ENCODE assay signal across 8 mouse cellular contexts in the genomic region with DNA sequence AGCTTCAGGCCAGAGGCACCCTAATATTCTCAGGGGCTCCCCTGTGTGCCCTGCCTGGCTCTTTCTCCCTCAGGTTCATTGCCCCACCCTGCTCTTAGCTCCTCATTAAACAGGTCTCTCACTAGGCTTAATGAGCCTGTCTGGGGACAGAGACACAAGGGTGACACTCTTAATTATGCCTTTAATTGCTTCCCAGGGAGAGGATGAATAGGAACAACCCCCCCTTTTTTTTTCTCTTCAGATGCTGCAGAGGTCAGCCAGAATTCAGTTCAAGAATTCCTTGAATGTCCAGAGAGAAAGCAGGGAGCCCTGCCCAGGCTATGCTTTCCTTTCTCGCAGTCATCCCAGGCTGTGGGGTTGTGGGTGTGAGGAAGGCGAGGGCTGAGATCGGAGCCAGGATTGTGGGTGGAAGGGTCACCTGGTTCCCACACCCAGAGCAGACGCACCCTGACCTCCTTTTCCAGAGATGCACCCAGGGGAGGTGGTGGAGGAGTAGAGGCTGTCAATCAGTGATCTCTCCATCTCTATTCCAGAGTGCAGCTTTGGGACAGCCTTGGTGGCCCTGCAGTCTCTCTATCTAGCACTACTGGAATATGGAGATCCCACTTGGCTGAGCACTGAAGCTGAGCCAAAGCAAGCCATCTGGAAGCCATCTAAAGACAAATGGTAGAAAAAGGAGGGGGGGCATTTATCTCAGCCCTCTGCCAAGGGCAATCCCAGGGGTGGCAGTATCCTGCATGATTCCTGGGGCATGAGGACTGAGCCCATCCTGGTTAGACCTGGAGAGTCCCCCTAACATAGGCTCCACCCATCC. TPM values are rescaled to one million over a fixed set of nuclear protein-coding genes. Genes with fewer than 3 reads are reported as not detected.
DNase-seq lines count a peak whose midpoint lies in the region; TF ChIP-seq lines count a peak whose summit lies in the region.
"Had no signal": no experiment of that assay in that cellular context is flagged by ENCODE, and none has a peak within 500 bp of the region (broad histone marks: within the 10 kb centered on the region; RNA-seq: fewer than 3 reads in every experiment).

No protein-coding gene starts in this region.

- H3K79me2 ChIP-seq in MEL (ENCODE audit: control insufficient read depth, insufficient read depth, low read length, poor library complexity) = no peaks in the 10 kb centered on the region

- H3K4me1 ChIP-seq in MEL (ENCODE audit: control insufficient read depth in 1 of 2, insufficient read depth in 2 of 2, low read length in 2 of 2) = no peaks in the 10 kb centered on the region

- no peak overlapping the region for H3K9ac ChIP-seq in MEL (ENCODE audit: control insufficient read depth, low read depth, low read length, poor library complexity, severe bottlenecking)
- H3K9ac ChIP-seq: liver, embryonic 15.5 days had no signal

- peaks cover 0 to 1% of the 10 kb centered on the region in 2 experiments; a peak in 1 of 4 replicates for H3K36me3 ChIP-seq in MEL (ENCODE audit: control insufficient read depth in 1 of 2, insufficient read depth in 2 of 2, low read length in 2 of 2)

- DNase-seq in 3T3-L1 (ENCODE audit: low read depth, low spot score) (peak; percentile 55), MEL (ENCODE audit: low read depth, low spot score) (no peak)
- peak; percentile 73 for DNase-seq in gastrocnemius, postnatal 25 days
- peak; percentile 46 for DNase-seq in kidney, postnatal 36 days
- no peak for DNase-seq in right cerebral cortex, adult 2 months (ENCODE audit: low spot score in 2 of 2)
- no peak for DNase-seq in thymus, postnatal 14 days
- no peak for DNase-seq in ovary, adult 18-20 months (ENCODE audit: low spot score)

- no peak for TF ChIP-seq POLR2A in MEL (IDR thresholded peaks at IDR 0.05; ENCODE audit: control insufficient read depth in 1 of 2, insufficient read depth in 1 of 2, low read depth in 1 of 2, low read length in 2 of 2, poor library complexity in 1 of 2)

- no peak for TF ChIP-seq CTCF in MEL (IDR thresholded peaks at IDR 0.05 in 2 of 3, conservative IDR thresholded peaks at IDR 0.05 in 1 of 3; ENCODE audit: control insufficient read depth in 1 of 3, insufficient read depth in 1 of 3, low read depth in 2 of 3, low read length in 3 of 3, poor library complexity in 1 of 3, severe bottlenecking in 1 of 3)

- no peaks in the 10 kb centered on the region for H3K27me3 ChIP-seq in MEL (ENCODE audit: control insufficient read depth in 1 of 2, insufficient read depth in 2 of 2, low read length in 2 of 2)
- H3K27me3 ChIP-seq: liver, embryonic 15.5 days had no signal

- no peak for TF ChIP-seq RAD21 in MEL (IDR thresholded peaks at IDR 0.05; ENCODE audit: low read depth, low read length)

- no peak for TF ChIP-seq EP300 in MEL (IDR thresholded peaks at IDR 0.05; ENCODE audit: low read depth in 1 of 2, low read length in 2 of 2)

- H3K27ac ChIP-seq in MEL (ENCODE audit: control insufficient read depth, low read depth, low read length) = no peak overlapping the region
- H3K27ac ChIP-seq: liver, embryonic 15.5 days had no signal

- H3K4me3 ChIP-seq in MEL (ENCODE audit: control insufficient read depth in 1 of 2, insufficient read depth in 1 of 2, low read depth in 2 of 2, low read length in 2 of 2) = no peak overlapping the region
- H3K4me3 ChIP-seq: liver, embryonic 15.5 days had no signal

- no peaks in the 10 kb centered on the region for H3K9me3 ChIP-seq in MEL (replicated peaks; ENCODE audit: insufficient read depth, low read length)
- H3K9me3 ChIP-seq: liver, embryonic 15.5 days had no signal

TF ChIP-seq in MEL, 35 proteins besides CTCF, POLR2A, EP300 and RAD21:
- TF ChIP-seq POLR2AphosphoS2 (IDR thresholded peaks at IDR 0.05; ENCODE audit: low read length) (0 out of 2 replicates have a peak, but pooled peaks have one; percentile 19), USF1 (IDR thresholded peaks at IDR 0.05; ENCODE audit: low read depth, low read length) (no peak), MAZ (IDR thresholded peaks at IDR 0.05; ENCODE audit: low read depth, low read length) (no peak), SMC3 (IDR thresholded peaks at IDR 0.05; ENCODE audit: low read depth, low read length) (no peak)
TF ChIP-seq in MEL: peak in this region for 1.

RNA-seq across cellular contexts. Expression of gene Cpsf4l, which starts 15.6 kb away (rescaled TPM):
- total RNA-seq in MEL (2012; rRNA removed) = not detected in 2 replicates
- under 1 TPM in 1 of 2 experiments, not detected in 1; 0.70 TPM for polyA plus RNA-seq in MEL (2012; ENCODE audit: insufficient read depth in 1 of 2, insufficient read length in 2 of 2, low read depth in 1 of 2, low replicate concordance in 2 of 2, missing spikeins in 1 of 2)
- total RNA-seq in gastrocnemius, postnatal 25 days (2021) = not detected
- polyA plus RNA-seq: liver, embryonic 15.5 days had no signal

RNA-seq across cellular contexts. Expression of gene Cdc42ep4, which starts 26.2 kb away (rescaled TPM):
- 25.3 and 27.7 TPM in 2 replicates for total RNA-seq in MEL (2012; rRNA removed)
- polyA plus RNA-seq in MEL (2012; ENCODE audit: insufficient read depth in 1 of 2, insufficient read length in 2 of 2, low read depth in 1 of 2, low replicate concordance in 2 of 2, missing spikeins in 1 of 2) = 10 to 100 TPM in 1 of 2 experiments, not detected in 1; 39.0 TPM
- 1 to 10 TPM; 5.2 to 7.3 TPM for total RNA-seq in gastrocnemius, postnatal 25 days (2021)

RNA-seq across cellular contexts. Expression of gene D11Wsu47e, which starts 41.2 kb away (rescaled TPM):
- 32.5 and 40.6 TPM in 2 replicates for total RNA-seq in MEL (2012; rRNA removed)
- 10 to 100 TPM in 1 of 2 experiments, not detected in 1; 25.0 TPM for polyA plus RNA-seq in MEL (2012; ENCODE audit: insufficient read depth in 1 of 2, insufficient read length in 2 of 2, low read depth in 1 of 2, low replicate concordance in 2 of 2, missing spikeins in 1 of 2)
- total RNA-seq in gastrocnemius, postnatal 25 days (2021) = 1 to 10 TPM; 4.6 TPM

RNA-seq across cellular contexts. Expression of gene Fam104a, which starts 41.5 kb away (rescaled TPM):
- 34.6 and 38.1 TPM in 2 replicates for total RNA-seq in MEL (2012; rRNA removed)
- 10 to 100 TPM in 1 of 2 experiments, not detected in 1; 33.6 TPM for polyA plus RNA-seq in MEL (2012; ENCODE audit: insufficient read depth in 1 of 2, insufficient read length in 2 of 2, low read depth in 1 of 2, low replicate concordance in 2 of 2, missing spikeins in 1 of 2)
- total RNA-seq in gastrocnemius, postnatal 25 days (2021) = 10 to 100 TPM; 24.7 to 25.4 TPM

Comparison
In these comparisons a context has a peak if more than half of its experiments do, and no peak if none do; other contexts are left out.
1. DNase-seq: peak in 3T3-L1 (single experiment), gastrocnemius, postnatal 25 days (single experiment) and kidney, postnatal 36 days (2 of 2); none in MEL (single experiment), right cerebral cortex, adult 2 months (0 of 2), thymus, postnatal 14 days (single experiment) and ovary, adult 18-20 months (single experiment).